Mouse (Mus musculus): Measurements from ENCODE around the gene Astl.
"Not testable (repeated sequence)": the region's sequence is repeated elsewhere in the genome, so short reads cannot be mapped to it uniquely, and the experiment has no call there.

Gene Astl

GRCm38 (mm10) chr2:127338416-127338815 lies at the start of gene Astl:
Gene Astl (plus strand): TSS chr2:127338639.
- no peak for DNase-seq (ENCODE audit: extremely low spot score)

- no peak for DNase-seq (ENCODE audit: extremely low spot score)
Measured at GRCm38 (mm10) chr2:127292250-127292649, 46.2 kb upstream of the Astl start.

GRCm38 (mm10) chr2:127297001-127297805 lies 41.2 kb upstream of the Astl start:
- no peak for DNase-seq (ENCODE audit: extremely low spot score)

- no peak for DNase-seq (ENCODE audit: extremely low spot score)
Measured at GRCm38 (mm10) chr2:127298056-127298455, 40.4 kb upstream of the Astl start.

- DNase-seq (ENCODE audit: extremely low spot score) = no peak
Measured at GRCm38 (mm10) chr2:127300701-127301100, 37.7 kb upstream of the Astl start.

GRCm38 (mm10) chr2:127301883-127302282 lies 36.6 kb upstream of the Astl start:
- DNase-seq (ENCODE audit: extremely low spot score) = no peak

GRCm38 (mm10) chr2:127304192-127304591 lies 34.2 kb upstream of the Astl start:
- not testable (repeated sequence) for DNase-seq (ENCODE audit: extremely low spot score)

GRCm38 (mm10) chr2:127304609-127305210 lies 33.7 kb upstream of the Astl start:
- no peak for DNase-seq (ENCODE audit: extremely low spot score)

GRCm38 (mm10) chr2:127306123-127306522 lies 32.3 kb upstream of the Astl start:
- DNase-seq (ENCODE audit: extremely low spot score) = no peak

GRCm38 (mm10) chr2:127307179-127307578 lies 31.3 kb upstream of the Astl start:
- no peak for DNase-seq (ENCODE audit: extremely low spot score)

GRCm38 (mm10) chr2:127308660-127309059 lies 29.8 kb upstream of the Astl start:
- DNase-seq (ENCODE audit: extremely low spot score) = no peak

GRCm38 (mm10) chr2:127310246-127310645 lies 28.2 kb upstream of the Astl start:
- DNase-seq (ENCODE audit: extremely low spot score) = no peak

GRCm38 (mm10) chr2:127310685-127311084 lies 27.8 kb upstream of the Astl start:
- no peak for DNase-seq (ENCODE audit: extremely low spot score)

- DNase-seq (ENCODE audit: extremely low spot score) = no peak
Measured at GRCm38 (mm10) chr2:127311193-127311592, 27.2 kb upstream of the Astl start.

- DNase-seq (ENCODE audit: extremely low spot score) = no peak
Measured at GRCm38 (mm10) chr2:127312801-127313200, 25.6 kb upstream of the Astl start.

GRCm38 (mm10) chr2:127313878-127314277 lies 24.6 kb upstream of the Astl start:
- no peak for DNase-seq (ENCODE audit: extremely low spot score)

GRCm38 (mm10) chr2:127314467-127315154 lies 23.8 kb upstream of the Astl start:
- no peak for DNase-seq (ENCODE audit: extremely low spot score)

- DNase-seq (ENCODE audit: extremely low spot score) = no peak
Measured at GRCm38 (mm10) chr2:127315155-127315470, 23.3 kb upstream of the Astl start.

GRCm38 (mm10) chr2:127316431-127316830 lies 22.0 kb upstream of the Astl start:
- DNase-seq (ENCODE audit: extremely low spot score) = no peak

GRCm38 (mm10) chr2:127318136-127318535 lies 20.3 kb upstream of the Astl start:
- DNase-seq (ENCODE audit: extremely low spot score) = no peak

GRCm38 (mm10) chr2:127319071-127319470 lies 19.4 kb upstream of the Astl start:
- no peak for DNase-seq (ENCODE audit: extremely low spot score)

GRCm38 (mm10) chr2:127322671-127323285 lies 15.7 kb upstream of the Astl start:
- no peak for DNase-seq (ENCODE audit: extremely low spot score)

All from embryo, embryonic 9.5 days (tissue).